Mouse (Mus musculus) cerebellum, adult 8-10 months (tissue): ENCODE measurements around the gene Ttll8.

Experiments used
- DNase-seq: peaks from one replicate; pipeline ENCODE4 v3.0.0; 2022

The Ttll8 gene

GRCm38 (mm10) chr15:88921131-88921991 lies 32.9 kb downstream of the Ttll8 start:
- peak; percentile 84 for DNase-seq

- no peak for DNase-seq
Observed at GRCm38 (mm10) chr15:88920065-88920464, 34.2 kb downstream of the Ttll8 start.

DNA sequence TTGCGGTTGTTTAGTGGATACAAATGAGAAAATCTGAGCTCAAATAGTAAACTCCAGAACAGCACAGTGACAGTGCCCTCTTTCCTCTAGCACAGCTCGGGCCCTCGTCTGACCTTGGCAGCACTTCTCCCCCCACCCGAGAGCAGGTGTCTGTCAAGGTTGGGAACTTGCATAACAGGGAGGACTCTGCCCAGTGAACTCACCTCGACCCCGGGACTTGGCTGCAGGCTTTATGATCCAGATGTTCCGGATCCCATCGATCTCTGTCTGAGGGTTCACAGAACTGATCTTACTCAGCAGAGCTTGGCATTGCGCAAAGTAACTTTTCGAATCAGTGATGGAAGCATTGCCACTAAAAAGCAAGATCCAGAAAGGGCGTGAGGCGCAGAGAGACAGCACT lies 34.9 kb downstream of the Ttll8 start:
- DNase-seq = no peak

DNA sequence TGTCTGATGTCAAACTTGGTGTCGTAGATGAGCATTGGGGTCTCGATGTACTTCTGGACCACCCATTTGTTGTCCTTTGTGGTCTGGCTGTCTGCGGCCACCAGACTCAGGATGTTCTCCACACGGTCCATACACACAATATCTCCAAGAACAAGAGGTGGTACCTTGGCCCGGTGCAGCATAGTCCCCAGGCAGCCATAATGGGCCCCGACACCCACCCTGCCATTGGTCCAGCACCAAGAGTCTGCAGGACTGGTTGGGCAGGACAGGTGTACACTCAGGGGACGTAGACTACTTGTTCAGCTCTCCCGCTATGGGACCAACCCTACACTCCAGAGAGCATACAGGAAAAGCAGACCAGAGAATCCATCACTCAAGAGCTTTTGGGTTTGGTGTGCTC lies 37.1 kb downstream of the Ttll8 start:
- DNase-seq = no peak

DNA sequence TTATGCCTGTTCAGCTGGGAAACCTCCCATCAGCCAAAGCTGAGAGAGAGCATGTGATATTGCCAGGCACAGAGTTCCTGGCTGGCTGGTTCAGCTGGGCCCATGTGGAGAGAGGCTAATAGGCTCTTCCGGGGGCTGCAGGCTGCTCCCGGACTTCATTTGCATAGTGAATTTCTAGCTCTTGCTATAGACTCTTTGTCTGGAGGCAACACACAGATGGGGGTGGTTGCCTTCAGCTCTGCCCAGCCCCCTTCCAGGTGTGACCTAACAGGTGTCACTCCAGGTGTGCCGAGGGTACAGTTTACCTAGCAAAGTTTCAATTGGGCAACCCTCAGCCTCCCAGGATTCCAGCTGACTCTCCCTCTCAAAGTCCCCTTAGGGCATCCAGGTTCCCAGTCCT lies 37.9 kb downstream of the Ttll8 start:
- DNase-seq = no peak

DNA sequence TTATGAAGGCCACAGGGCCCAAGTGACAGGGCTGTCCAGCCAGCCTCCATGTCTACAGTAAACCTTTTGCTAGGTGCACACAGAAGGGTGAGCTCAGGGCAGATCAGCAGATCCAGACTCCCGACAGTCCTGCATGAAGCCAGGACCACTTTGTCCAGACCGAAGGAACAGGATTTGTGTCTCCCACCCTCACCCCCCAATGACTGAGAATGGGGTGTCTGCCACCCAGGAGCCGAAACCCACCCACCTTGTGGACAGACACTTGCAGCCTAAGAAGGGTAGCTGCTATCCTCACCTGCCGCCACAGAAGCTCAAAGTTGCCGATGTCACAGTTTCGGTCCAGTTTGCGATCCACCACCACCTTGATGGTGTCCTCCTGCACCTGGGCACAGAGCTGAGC lies 39.2 kb downstream of the Ttll8 start:
- DNase-seq = no peak

DNA sequence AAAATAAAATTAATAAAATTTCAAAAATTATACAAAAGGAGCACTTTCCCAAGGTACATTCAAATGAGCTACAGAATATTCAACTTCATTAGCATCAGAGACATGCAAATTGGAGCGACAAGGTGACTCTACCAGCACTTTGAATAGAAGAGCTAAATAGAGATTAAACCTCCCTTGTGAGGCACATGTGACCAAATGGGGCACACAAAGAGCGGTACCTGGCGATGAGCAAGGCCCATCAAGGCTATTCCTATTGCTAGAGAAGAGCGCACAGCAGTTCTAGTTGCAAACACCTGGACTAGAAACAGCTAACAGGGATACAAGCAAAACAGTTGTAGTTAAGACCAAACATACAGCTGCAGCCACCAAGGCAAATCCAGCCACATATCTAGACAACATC lies 47.9 kb downstream of the Ttll8 start:
- no peak for DNase-seq

- DNase-seq = no peak
Observed at GRCm38 (mm10) chr15:88904056-88904811, 50.0 kb downstream of the Ttll8 start.

- DNase-seq = no peak
Observed at GRCm38 (mm10) chr15:88903086-88903485, 51.1 kb downstream of the Ttll8 start.

GRCm38 (mm10) chr15:88902200-88902875 lies 51.9 kb downstream of the Ttll8 start:
- DNase-seq = no peak

GRCm38 (mm10) chr15:88896341-88896980 lies 57.8 kb downstream of the Ttll8 start:
- DNase-seq = no peak

DNA sequence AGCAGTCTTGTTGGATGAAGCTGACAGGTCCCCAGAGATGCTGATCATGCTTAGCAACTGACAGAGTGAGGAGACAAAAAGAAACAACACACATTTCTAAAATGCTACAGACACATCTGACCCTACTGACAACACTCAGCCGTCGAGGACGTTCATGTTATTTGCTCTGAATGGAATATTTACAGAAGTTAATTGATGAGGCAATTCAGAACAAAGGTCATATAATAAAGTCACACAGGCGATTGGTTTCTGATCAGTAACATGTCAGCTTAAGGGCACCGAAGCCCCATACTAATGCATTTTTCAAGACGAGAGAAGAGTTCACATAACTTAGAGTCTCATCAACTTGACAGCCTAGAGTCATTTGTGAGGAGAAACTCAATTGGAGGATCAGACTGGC lies 58.3 kb downstream of the Ttll8 start:
- DNase-seq = no peak

DNA sequence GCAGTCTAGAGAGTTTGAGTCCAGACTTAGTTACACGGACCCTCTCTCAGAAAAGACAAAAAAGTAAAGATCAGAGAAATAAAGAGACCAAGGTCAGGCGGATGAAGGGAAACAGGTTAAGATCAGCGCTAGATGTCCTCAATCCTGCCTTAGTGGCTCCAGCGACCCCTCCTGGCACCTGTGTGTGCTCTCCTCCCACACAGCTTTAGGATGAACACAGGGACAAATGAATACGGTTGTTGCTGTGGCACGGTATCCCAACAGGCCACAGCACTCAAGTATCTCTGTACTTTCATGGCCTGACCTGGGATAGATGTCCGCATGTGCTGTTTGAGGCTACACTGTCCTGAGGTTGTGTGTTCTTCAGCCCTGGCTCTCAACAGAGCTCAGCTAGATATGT lies 59.1 kb downstream of the Ttll8 start:
- no peak for DNase-seq

DNA sequence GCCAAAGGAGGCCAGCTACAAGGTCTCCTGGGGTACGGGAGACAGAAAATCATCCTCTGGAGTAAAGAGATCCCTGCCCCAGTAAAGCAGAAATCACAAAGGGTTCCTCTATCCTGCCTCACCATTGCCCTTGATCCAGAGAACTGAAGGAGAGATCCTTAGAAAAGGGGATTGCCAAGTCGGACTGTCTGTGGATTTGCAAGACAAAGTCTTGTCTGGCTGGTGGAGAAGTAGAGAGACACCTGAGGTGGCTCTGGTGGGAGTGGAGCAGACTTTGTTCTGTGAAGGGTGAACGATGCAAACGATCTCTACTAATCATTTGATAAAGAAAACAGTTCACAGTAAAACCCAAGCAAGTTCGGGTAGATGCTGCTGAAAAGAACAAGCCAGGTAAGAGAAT lies 61.3 kb downstream of the Ttll8 start:
- DNase-seq = no peak

DNA sequence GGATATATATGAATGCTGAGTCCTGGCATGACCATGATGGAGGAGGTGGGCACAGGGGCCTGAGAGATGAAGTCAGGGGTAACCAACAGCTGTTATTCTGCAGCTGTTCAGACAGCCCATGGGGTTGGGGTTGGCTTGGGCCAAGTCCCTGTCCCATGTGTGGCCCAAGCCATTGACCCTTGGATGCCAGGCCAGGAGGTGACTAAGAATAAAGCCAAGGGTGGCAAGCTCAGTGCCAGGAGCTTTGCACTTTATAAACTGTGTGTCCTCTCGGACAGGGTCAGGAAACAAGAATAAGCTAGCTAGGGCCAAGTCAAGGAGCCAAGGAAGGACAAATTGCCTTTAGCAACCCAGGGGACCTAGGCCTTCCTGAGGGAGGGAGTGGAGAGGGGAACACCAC lies 62.0 kb downstream of the Ttll8 start:
- DNase-seq = no peak

DNA sequence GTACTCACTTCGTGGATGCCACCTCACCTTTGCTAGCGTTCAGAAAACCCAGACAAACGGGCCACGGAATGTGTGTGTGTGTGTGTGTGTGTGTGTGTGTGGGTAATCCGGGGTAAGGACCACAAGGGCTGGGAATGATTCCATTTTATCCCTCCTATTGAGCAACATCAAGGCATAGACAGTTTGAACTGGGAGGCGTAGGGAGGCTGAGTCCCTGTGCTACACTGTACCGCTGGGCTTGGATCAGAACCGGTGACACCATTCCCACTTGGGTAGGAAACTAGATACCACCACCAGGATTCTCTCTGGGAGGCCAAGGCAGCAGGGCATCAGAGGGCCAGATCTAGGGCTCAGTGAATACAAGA lies 62.6 kb downstream of the Ttll8 start:
- DNase-seq = no peak

DNA sequence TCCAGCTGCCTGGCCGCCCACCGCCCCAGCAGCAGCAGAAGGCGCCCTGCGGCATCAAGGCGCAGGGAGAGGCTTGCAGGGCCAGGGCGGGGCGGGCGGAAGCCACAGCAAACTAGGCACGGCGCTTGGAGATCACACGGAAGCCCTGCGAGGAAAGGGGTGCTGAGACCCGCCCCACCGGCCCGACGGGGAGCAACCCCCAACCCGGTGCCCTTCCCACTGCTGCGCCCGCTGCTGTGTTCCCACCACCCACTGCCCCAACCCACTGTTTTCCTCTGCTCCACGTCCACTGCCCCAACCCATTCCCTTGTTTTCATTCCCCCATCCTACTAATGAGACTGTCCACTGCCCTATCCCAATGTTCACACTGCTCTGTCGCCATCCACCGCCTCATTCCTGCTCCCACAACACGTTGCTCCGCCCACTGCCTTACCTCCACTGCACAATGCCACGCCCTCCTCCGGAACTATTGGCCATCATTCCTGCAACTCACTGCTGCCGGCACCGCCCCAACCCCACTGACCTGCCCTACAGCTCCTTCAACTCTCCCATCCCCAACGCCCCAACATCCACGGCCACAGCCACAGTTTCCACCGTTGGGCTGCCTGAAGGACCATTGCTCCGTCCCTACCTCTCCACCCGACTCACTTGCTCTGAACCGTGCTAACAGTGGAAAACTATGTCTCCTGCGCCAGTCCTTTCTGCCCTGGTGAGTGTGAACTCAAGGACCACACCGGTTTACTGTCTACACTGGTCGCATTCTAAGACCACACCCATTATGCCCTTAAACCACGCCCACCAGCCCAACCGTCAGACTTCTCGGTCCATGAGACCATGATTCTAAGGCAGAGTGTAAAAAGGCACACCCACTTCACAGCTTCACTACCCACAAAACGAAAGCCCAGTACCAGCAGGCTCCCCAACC lies 63.2 kb downstream of the Ttll8 start:
- peak; percentile 78 for DNase-seq

GRCm38 (mm10) chr15:88889994-88890393 lies 64.2 kb downstream of the Ttll8 start:
- no peak for DNase-seq

DNA sequence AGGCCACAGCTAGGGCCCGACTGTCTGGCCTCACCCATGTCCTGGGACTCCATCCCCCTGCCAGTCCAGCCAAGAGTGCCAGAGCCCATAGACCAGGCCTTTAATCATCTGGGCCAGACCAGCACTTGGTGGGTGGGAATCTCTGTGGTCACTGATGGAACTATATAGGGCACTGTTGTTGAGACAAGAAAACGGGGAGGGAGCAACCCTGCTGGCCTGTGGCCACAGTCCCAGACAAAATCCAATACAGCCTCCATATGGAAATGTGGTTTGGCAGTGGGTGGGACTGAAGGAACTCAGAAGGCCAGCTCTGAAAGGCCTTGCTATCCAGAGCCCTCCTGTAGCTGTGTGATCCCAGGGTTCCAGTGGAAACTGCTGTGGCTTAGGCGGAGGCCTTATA lies 65.2 kb downstream of the Ttll8 start:
- DNase-seq = no peak

GRCm38 (mm10) chr15:88885376-88885775 lies 68.8 kb downstream of the Ttll8 start:
- DNase-seq = no peak

DNA sequence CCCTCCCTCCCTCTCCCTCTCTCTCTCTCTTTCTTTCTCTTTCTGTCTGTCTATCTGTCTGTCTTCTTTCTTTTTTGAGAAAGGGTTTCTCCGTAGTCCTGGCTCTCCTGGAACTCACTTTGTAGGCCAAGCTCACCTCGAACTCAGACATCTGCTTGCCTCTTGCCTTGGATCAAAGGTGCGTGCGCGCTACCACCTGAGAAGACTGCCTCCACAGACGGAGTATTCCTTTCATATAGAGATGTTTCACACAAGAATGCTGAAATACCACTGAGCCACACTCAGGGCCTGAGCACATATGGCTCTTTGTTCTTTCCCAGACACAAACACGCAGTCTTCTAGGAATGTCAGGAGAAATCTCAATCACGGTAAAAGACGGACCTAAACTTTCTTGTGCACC lies 70.9 kb downstream of the Ttll8 start:
- no peak for DNase-seq

GRCm38 (mm10) chr15:88882851-88883250 lies 71.4 kb downstream of the Ttll8 start:
- DNase-seq = no peak
